Mouse (Mus musculus) stomach, embryonic 15.5 days (tissue): ENCODE results near the gene Gng3. TPM values are rescaled to one million over a fixed set of nuclear protein-coding genes. Genes with fewer than 3 reads are reported as not detected.

ENCODE experiments used
- ATAC-seq: fragments of 200-750 bp; cut with Nextera tagmentation; 2 replicates; pipeline ENCODE4 v1.8.0; 2017; ENCODE audit warnings: low read depth, moderate number of reproducible peaks, moderate TSS enrichment; ENCODE audit not compliant: insufficient read depth, low FRiP score
- H3K27ac ChIP-seq: fragments of 300-500 bp; sonication (generic); 2 replicates; pipeline ENCODE4 v1.5.1; 2015; ENCODE audit warnings: mild to moderate bottlenecking, inconsistent platforms
- H3K27me3 ChIP-seq: fragments of 300-500 bp; sonication (generic); replicated peaks from 2 replicates; pipeline ENCODE4 v1.6.1; 2015; ENCODE audit warnings: inconsistent platforms
- H3K36me3 ChIP-seq: fragments of 300-500 bp; sonication (generic); 2 replicates; pipeline ENCODE4 v1.6.1; 2015; ENCODE audit warnings: inconsistent platforms
- H3K4me1 ChIP-seq: fragments of 300-500 bp; sonication (generic); 2 replicates; pipeline ENCODE4 v1.6.1; 2015; ENCODE audit warnings: inconsistent platforms
- H3K4me2 ChIP-seq: fragments of 300-500 bp; sonication (generic); 2 replicates; pipeline ENCODE4 v1.6.1; 2015; ENCODE audit warnings: mild to moderate bottlenecking, inconsistent platforms
- H3K4me3 ChIP-seq: fragments of 300-500 bp; sonication (generic); replicated peaks from 2 replicates; pipeline ENCODE4 v1.5.1; 2015; ENCODE audit warnings: inconsistent platforms
- H3K9ac ChIP-seq: fragments of 300-500 bp; sonication (generic); 2 replicates; pipeline ENCODE4 v1.6.1; 2015; ENCODE audit warnings: inconsistent platforms
- H3K9me3 ChIP-seq: fragments of 300-500 bp; sonication (generic); 2 replicates; pipeline ENCODE4 v1.6.1; 2016; ENCODE audit warnings: inconsistent platforms
- WGBS: fragments of 180-500 bp; shearing (Covaris S2); methylation state at CpG from one replicate; pipeline ENCODE4 v1.1.7; 2015; 5-methylcytosine and 5-hydroxymethylcytosine counted together
- polyA plus RNA-seq: library from polyadenylated mRNA; unstranded; fragments of >200 nt; fragmentation: Nextera tagmentation; extraction: Ambion mirVana; gene quantifications from 2 replicates; pipeline ENCODE4 v1.2.1, GENCODE M21; 2015

Gng3 gene
- polyA plus RNA-seq, 1 experiment from 2014 or later, result 14.7 TPM

GRCm38 (mm10) chr19:8820424-8820956 lies 18.5 kb downstream of the Gng3 start:
- Histone ChIP-seq H3K9ac (peak overlapping the region; percentile 98), H3K36me3 (peaks cover 20% of the 10 kb centered on the region), H3K4me1 (peaks cover 29% of the 10 kb centered on the region; the same call in 1 of the 2 replicates), H3K27ac (peak overlapping the region; percentile 100), H3K27me3 (no peaks in the 10 kb centered on the region), H3K9me3 (no peaks in the 10 kb centered on the region), H3K4me2 (peak overlapping the region; percentile 73), H3K4me3 (peak overlapping the region; percentile 93)
- 0% methylated on average over 47 of the region's 48 CpGs for WGBS
- peak; percentile 14; the same call in 1 of the 2 replicates for ATAC-seq

- WGBS, result under 1% methylated on average over 81 of the region's 83 CpGs
- H3K4me1 ChIP-seq, result peaks cover 29% of the 10 kb centered on the region; the same call in 1 of the 2 replicates
- peak within 1 kb of the TSS; percentile 100 for H3K27ac ChIP-seq
- ATAC-seq, result peak; percentile 94
- H3K27me3 ChIP-seq, result no peaks in the 10 kb centered on the region
- H3K9ac ChIP-seq, result peak within 1 kb of the TSS; percentile 98
- H3K36me3 ChIP-seq, result peaks cover 17% of the 10 kb centered on the region
- peak within 1 kb of the TSS; percentile 93 for H3K4me3 ChIP-seq
- H3K9me3 ChIP-seq, result no peaks in the 10 kb centered on the region
- peak within 1 kb of the TSS; percentile 74 for H3K4me2 ChIP-seq
Measured at GRCm38 (mm10) chr19:8819596-8820423, 19.2 kb downstream of the Gng3 start, which contains the start of gene Hnrnpul2. Gene Hnrnpul2, plus strand, starts transcription at chr19:8820010.

GRCm38 (mm10) chr19:8818801-8819595 lies 20.0 kb downstream of the Gng3 start, which contains the start of gene Ttc9c:
Gene Ttc9c, minus strand, starts transcription at chr19:8819333.
- under 1% methylated on average over 33 of the region's 33 CpGs for WGBS
- H3K9ac ChIP-seq, result peak within 1 kb of the TSS; percentile 98
- peaks cover 15% of the 10 kb centered on the region; the same call in 1 of the 2 replicates for H3K36me3 ChIP-seq
- ATAC-seq, result peak; percentile 88
- no peaks in the 10 kb centered on the region for H3K9me3 ChIP-seq
- H3K4me3 ChIP-seq, result peak within 1 kb of the TSS; percentile 93
- H3K4me2 ChIP-seq, result peak within 1 kb of the TSS; percentile 74
- H3K27me3 ChIP-seq, result no peaks in the 10 kb centered on the region
- peaks cover 29% of the 10 kb centered on the region; the same call in 1 of the 2 replicates for H3K4me1 ChIP-seq
- peak within 1 kb of the TSS; percentile 100 for H3K27ac ChIP-seq

- Histone ChIP-seq H3K4me3 (peak overlapping the region; percentile 93), H3K9me3 (no peaks in the 10 kb centered on the region), H3K27ac (peak overlapping the region; percentile 100), H3K4me1 (peaks cover 29% of the 10 kb centered on the region; the same call in 1 of the 2 replicates), H3K4me2 (peak overlapping the region; percentile 74), H3K9ac (peak overlapping the region; percentile 60), H3K27me3 (no peaks in the 10 kb centered on the region), H3K36me3 (peaks cover 20% of the 10 kb centered on the region; the same call in 1 of the 2 replicates)
- 18% methylated on average over 14 of the region's 14 CpGs for WGBS
- no peak for ATAC-seq
Measured at GRCm38 (mm10) chr19:8818301-8818798, 20.6 kb downstream of the Gng3 start.

- Histone ChIP-seq H3K27me3 (no peaks in the 10 kb centered on the region), H3K4me2 (0 out of 2 replicates have a peak overlapping the region, but pooled peaks have one; percentile 17), H3K4me3 (no peak overlapping the region), H3K36me3 (peaks cover 28% of the 10 kb centered on the region; the same call in 1 of the 2 replicates), H3K4me1 (peaks cover 22% of the 10 kb centered on the region; the same call in 1 of the 2 replicates), H3K9ac (no peak overlapping the region), H3K27ac (no peak overlapping the region), H3K9me3 (no peaks in the 10 kb centered on the region)
- no peak for ATAC-seq
- WGBS, result 74% methylated on average over 3 of the region's 3 CpGs
Measured at GRCm38 (mm10) chr19:8817001-8817400, 22.0 kb downstream of the Gng3 start.

- peaks cover 33% of the 10 kb centered on the region; the same call in 1 of the 2 replicates for H3K36me3 ChIP-seq
- no peak overlapping the region for H3K4me2 ChIP-seq
- no peak overlapping the region for H3K4me3 ChIP-seq
- H3K9me3 ChIP-seq, result no peaks in the 10 kb centered on the region
- ATAC-seq, result no peak
- no peak overlapping the region for H3K9ac ChIP-seq
- no peaks in the 10 kb centered on the region for H3K27me3 ChIP-seq
- peaks cover 21% of the 10 kb centered on the region; the same call in 1 of the 2 replicates for H3K4me1 ChIP-seq
- no peak overlapping the region for H3K27ac ChIP-seq
- 67% methylated on average over 11 of the region's 11 CpGs for WGBS
Measured at GRCm38 (mm10) chr19:8815812-8816211, 23.2 kb downstream of the Gng3 start.

- no peaks in the 10 kb centered on the region for H3K9me3 ChIP-seq
- peaks cover 26% of the 10 kb centered on the region; the same call in 1 of the 2 replicates for H3K36me3 ChIP-seq
- H3K27ac ChIP-seq, result no peak overlapping the region
- no peak overlapping the region for H3K9ac ChIP-seq
- WGBS, result 90% methylated on average over 5 of the region's 5 CpGs
- ATAC-seq, result no peak
- H3K4me3 ChIP-seq, result no peak overlapping the region
- H3K4me2 ChIP-seq, result no peak overlapping the region
- H3K27me3 ChIP-seq, result no peaks in the 10 kb centered on the region
- peaks cover 14% of the 10 kb centered on the region for H3K4me1 ChIP-seq
Measured at GRCm38 (mm10) chr19:8806810-8807209, 32.2 kb downstream of the Gng3 start.

- H3K36me3 ChIP-seq, result peaks cover 14% of the 10 kb centered on the region; the same call in 1 of the 2 replicates
- no peak overlapping the region for H3K9ac ChIP-seq
- peaks cover 17% of the 10 kb centered on the region for H3K4me1 ChIP-seq
- 85% methylated on average over 11 of the region's 11 CpGs for WGBS
- no peak overlapping the region for H3K27ac ChIP-seq
- ATAC-seq, result no peak
- H3K4me2 ChIP-seq, result no peak overlapping the region
- no peaks in the 10 kb centered on the region for H3K9me3 ChIP-seq
- no peaks in the 10 kb centered on the region for H3K27me3 ChIP-seq
- H3K4me3 ChIP-seq, result no peak overlapping the region
Measured at GRCm38 (mm10) chr19:8803879-8804660, 34.9 kb downstream of the Gng3 start.

- H3K9ac ChIP-seq, result no peak overlapping the region
- WGBS, result 86% methylated on average over 9 of the region's 9 CpGs
- no peaks in the 10 kb centered on the region for H3K27me3 ChIP-seq
- no peak for ATAC-seq
- H3K4me2 ChIP-seq, result peak overlapping the region; percentile 73
- no peaks in the 10 kb centered on the region for H3K9me3 ChIP-seq
- peak overlapping the region; percentile 70; the same call in 1 of the 2 replicates for H3K4me3 ChIP-seq
- H3K27ac ChIP-seq, result peak overlapping the region; percentile 92
- H3K4me1 ChIP-seq, result peaks cover 17% of the 10 kb centered on the region
- H3K36me3 ChIP-seq, result peaks cover 14% of the 10 kb centered on the region; the same call in 1 of the 2 replicates
Measured at GRCm38 (mm10) chr19:8803204-8803780, 35.7 kb downstream of the Gng3 start.

- Histone ChIP-seq H3K36me3 (peaks cover 6% of the 10 kb centered on the region; the same call in 1 of the 2 replicates), H3K9ac (no peak within 1 kb of the TSS; the same call in 1 of the 2 replicates), H3K9me3 (no peaks in the 10 kb centered on the region), H3K4me1 (peaks cover 17% of the 10 kb centered on the region), H3K27me3 (no peaks in the 10 kb centered on the region), H3K4me2 (peak within 1 kb of the TSS; percentile 73), H3K4me3 (peak within 1 kb of the TSS; percentile 70), H3K27ac (peak within 1 kb of the TSS; percentile 92)
- peak; percentile 98 for ATAC-seq
- WGBS, result under 1% methylated on average over 30 of the region's 30 CpGs
Measured at GRCm38 (mm10) chr19:8802130-8802821, 36.7 kb downstream of the Gng3 start, which contains the start of gene Zbtb3. Gene Zbtb3, plus strand, starts transcription at chr19:8802555.
